Mouse (Mus musculus): ENCODE results near the gene Ints11.

DNA sequence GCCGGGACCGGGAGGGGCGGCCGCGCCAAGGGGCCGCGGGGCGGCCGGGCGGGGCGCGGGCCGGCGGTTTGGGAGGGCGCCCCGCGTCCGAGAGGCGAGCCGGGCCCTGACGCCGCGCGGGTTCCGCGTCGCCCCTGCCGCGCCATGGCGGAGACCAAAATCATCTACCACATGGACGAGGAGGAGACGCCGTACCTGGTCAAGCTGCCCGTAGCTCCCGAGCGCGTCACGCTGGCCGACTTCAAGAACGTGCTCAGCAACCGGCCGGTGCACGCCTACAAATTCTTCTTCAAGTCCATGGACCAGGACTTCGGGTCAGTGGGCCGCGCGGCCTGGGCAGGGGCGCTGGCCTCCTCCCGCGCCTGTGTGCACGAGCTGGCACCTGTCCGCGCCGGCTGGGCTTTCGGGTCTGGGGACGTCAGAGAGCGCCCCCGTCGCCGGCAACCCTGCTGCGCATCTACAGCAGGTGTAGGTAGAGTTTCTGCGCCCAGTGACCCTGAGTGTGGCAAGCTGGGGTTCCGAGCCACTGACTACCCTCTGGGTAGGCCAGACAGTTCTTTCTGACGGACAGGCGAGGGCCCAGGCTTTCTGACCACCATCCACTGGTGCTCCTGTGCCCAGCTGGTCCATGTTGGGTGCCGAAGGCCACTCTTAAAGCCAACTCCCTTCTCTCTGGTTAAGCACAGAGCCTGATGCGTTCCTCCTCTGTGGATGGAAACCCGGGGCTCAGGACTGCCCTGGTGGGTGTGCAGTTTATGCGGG, 21.6 kb upstream of the Ints11 start:
- no peak for TF ChIP-seq USF1 (IDR thresholded peaks at IDR 0.05; ENCODE audit: low read depth, low read length)
- no peak for TF ChIP-seq ZNF384 (IDR thresholded peaks at IDR 0.05; ENCODE audit: low read depth, low read length)
- TF ChIP-seq ZKSCAN1 (IDR thresholded peaks at IDR 0.05; ENCODE audit: borderline replicate concordance, low read depth, low read length): no peak
- no peak for TF ChIP-seq POLR2A (IDR thresholded peaks at IDR 0.05; ENCODE audit: low read depth, low read length)
- no peak for TF ChIP-seq SMC3 (IDR thresholded peaks at IDR 0.05; ENCODE audit: low read depth, low read length)
- peak in 1 of 2 experiments; percentile 43; a peak in 2 of 4 replicates for TF ChIP-seq CTCF (conservative IDR thresholded peaks at IDR 0.05 in 1 of 2, IDR thresholded peaks at IDR 0.05 in 1 of 2; ENCODE audit: low read depth in 2 of 2, low read length in 2 of 2)
- TF ChIP-seq CHD1 (IDR thresholded peaks at IDR 0.05; ENCODE audit: low read depth, low read length): no peak
- TF ChIP-seq POLR2AphosphoS2 (IDR thresholded peaks at IDR 0.05; ENCODE audit: low read depth, low read length): no peak
- TF ChIP-seq TCF12 (IDR thresholded peaks at IDR 0.05; ENCODE audit: low read depth, low read length): no peak
- TF ChIP-seq GABPA (IDR thresholded peaks at IDR 0.05; ENCODE audit: insufficient replicate concordance, low read depth, low read length): no peak
- no peak for TF ChIP-seq NELFE (IDR thresholded peaks at IDR 0.05; ENCODE audit: low read depth, low read length)
- TF ChIP-seq KAT2A (IDR thresholded peaks at IDR 0.05; ENCODE audit: insufficient replicate concordance, low read length): no peak
- no peak for TF ChIP-seq JUND (conservative IDR thresholded peaks at IDR 0.05; ENCODE audit: low read depth, low read length)
- no peak for TF ChIP-seq EP300 (IDR thresholded peaks at IDR 0.05; ENCODE audit: low read length)

All from CH12.LX (cell line).